Mouse (Mus musculus) heart, embryonic 13.5 days (tissue): ENCODE data around the gene Pigx. TPM values are rescaled to one million over a fixed set of nuclear protein-coding genes. Genes with fewer than 3 reads are reported as not detected.
A peak's percentile ranks its signal among the peaks of the same experiment; 100 is the strongest.

Experiments
- ATAC-seq: fragments of 200-750 bp; cut with Nextera tagmentation; 2 replicates; pipeline ENCODE4 v1.8.0; 2017; ENCODE audit warnings: moderate TSS enrichment; ENCODE audit not compliant: insufficient number of reproducible peaks, low FRiP score, low TSS enrichment; ENCODE audit errors: extremely low read depth
- H3K27ac ChIP-seq: fragments of 300-500 bp; sonication (generic); replicated peaks from 2 replicates; pipeline ENCODE4 v1.5.1; 2015; ENCODE audit warnings: moderate library complexity, mild to moderate bottlenecking, inconsistent platforms
- H3K27me3 ChIP-seq: fragments of 300-500 bp; sonication (generic); replicated peaks from 2 replicates; pipeline ENCODE4 v1.6.1; 2015; ENCODE audit warnings: mild to moderate bottlenecking, inconsistent platforms
- H3K36me3 ChIP-seq: fragments of 300-500 bp; sonication (generic); 2 replicates; pipeline ENCODE4 v1.6.1; 2015; ENCODE audit warnings: mild to moderate bottlenecking, inconsistent platforms
- H3K4me1 ChIP-seq: fragments of 300-500 bp; sonication (generic); 2 replicates; pipeline ENCODE4 v1.6.1; 2015; ENCODE audit warnings: inconsistent platforms
- H3K4me2 ChIP-seq: fragments of 300-500 bp; sonication (generic); 2 replicates; pipeline ENCODE4 v1.6.1; 2015; ENCODE audit warnings: inconsistent platforms, mild to moderate bottlenecking, moderate library complexity
- H3K4me3 ChIP-seq: fragments of 300-500 bp; sonication (generic); 2 replicates; pipeline ENCODE4 v1.5.1; 2015; ENCODE audit warnings: moderate library complexity, mild to moderate bottlenecking, inconsistent platforms
- H3K9ac ChIP-seq: fragments of 300-500 bp; sonication (generic); 2 replicates; pipeline ENCODE4 v1.6.1; 2015; ENCODE audit warnings: inconsistent platforms, mild to moderate bottlenecking, moderate library complexity
- H3K9me3 ChIP-seq: fragments of 300-500 bp; sonication (generic); 2 replicates; pipeline ENCODE4 v1.6.1; 2016; ENCODE audit warnings: inconsistent platforms
- WGBS: fragments of 180-500 bp; shearing (Covaris S2); methylation state at CpG from one replicate; pipeline ENCODE4 v1.1.7; 2015; ENCODE audit warnings: mixed read lengths; 5-methylcytosine and 5-hydroxymethylcytosine counted together
- polyA plus RNA-seq: library from polyadenylated mRNA; unstranded; fragments of >200 nt; fragmentation: Nextera tagmentation; extraction: Ambion mirVana; gene quantifications from 2 replicates; pipeline ENCODE4 v1.2.1, GENCODE M21; 2015

The Pigx gene
- polyA plus RNA-seq = 82.2 and 82.5 TPM in 2 replicates

- WGBS = under 1% methylated on average over 34 of the region's 34 CpGs
- Histone ChIP-seq H3K9me3 (no peaks in the 10 kb centered on the region), H3K4me1 (peaks cover 20% of the 10 kb centered on the region), H3K4me3 (peak within 1 kb of the TSS; percentile 79), H3K4me2 (peak within 1 kb of the TSS; percentile 81), H3K27me3 (no peaks in the 10 kb centered on the region), H3K27ac (peak within 1 kb of the TSS; percentile 86), H3K36me3 (peaks cover 40% of the 10 kb centered on the region), H3K9ac (peak within 1 kb of the TSS; percentile 90)
- peak; percentile 92 for ATAC-seq
These were observed at the start of gene Pigx, which contains the start of gene Cep19 for GRCm38 (mm10) chr16:32099638-32100150. TSS of gene Pigx (minus strand) at chr16:32099740. TSS of gene Cep19 (plus strand) at chr16:32099800.

- ATAC-seq = peak; percentile 31; the same call in 1 of the 2 replicates
- H3K9ac ChIP-seq = no peak overlapping the region
These were observed 48.2 kb upstream of the Pigx start for GRCm38 (mm10) chr16:32147589-32148207.

GRCm38 (mm10) chr16:32144592-32144991, 45.1 kb upstream of the Pigx start:
- 86% methylated on average over 17 of the region's 17 CpGs for WGBS
- Histone ChIP-seq H3K9ac (no peak overlapping the region), H3K4me2 (no peak overlapping the region), H3K27ac (no peak overlapping the region), H3K36me3 (peaks cover 25% of the 10 kb centered on the region), H3K4me1 (no peaks in the 10 kb centered on the region), H3K9me3 (no peaks in the 10 kb centered on the region), H3K27me3 (no peaks in the 10 kb centered on the region), H3K4me3 (no peak overlapping the region)
- ATAC-seq = no peak

More at GRCm38 (mm10) chr16:32147589-32148207, 48.2 kb upstream of the Pigx start:
- WGBS = 54% methylated on average over 11 of the region's 13 CpGs
- Histone ChIP-seq H3K4me1 (no peaks in the 10 kb centered on the region), H3K27ac (no peak overlapping the region), H3K4me3 (peak overlapping the region; percentile 5; the same call in 1 of the 2 replicates), H3K4me2 (peak overlapping the region; percentile 50), H3K36me3 (peaks cover 25% of the 10 kb centered on the region), H3K9me3 (no peaks in the 10 kb centered on the region), H3K27me3 (no peaks in the 10 kb centered on the region)

GRCm38 (mm10) chr16:32143766-32144165, 44.2 kb upstream of the Pigx start:
- Histone ChIP-seq H3K27ac (no peak overlapping the region), H3K4me3 (no peak overlapping the region), H3K4me2 (no peak overlapping the region), H3K36me3 (peaks cover 25% of the 10 kb centered on the region), H3K9ac (no peak overlapping the region), H3K4me1 (no peaks in the 10 kb centered on the region), H3K27me3 (no peaks in the 10 kb centered on the region; the same call in 1 of the 2 replicates), H3K9me3 (no peaks in the 10 kb centered on the region)
- ATAC-seq = no peak
- WGBS = 87% methylated on average over 15 of the region's 15 CpGs

- Histone ChIP-seq H3K27ac (no peak overlapping the region), H3K9ac (no peak overlapping the region), H3K4me2 (no peak overlapping the region), H3K27me3 (no peaks in the 10 kb centered on the region; the same call in 1 of the 2 replicates), H3K36me3 (peaks cover 13% of the 10 kb centered on the region), H3K9me3 (no peaks in the 10 kb centered on the region), H3K4me3 (no peak overlapping the region), H3K4me1 (no peaks in the 10 kb centered on the region)
- no peak for ATAC-seq
- WGBS = 89% methylated on average over 1 of the region's 1 CpGs
These were observed 39.4 kb upstream of the Pigx start for GRCm38 (mm10) chr16:32138954-32139353.

GRCm38 (mm10) chr16:32135842-32136357, 36.4 kb upstream of the Pigx start:
- Histone ChIP-seq H3K4me3 (no peak overlapping the region), H3K9ac (no peak overlapping the region), H3K4me1 (no peaks in the 10 kb centered on the region), H3K36me3 (no peaks in the 10 kb centered on the region), H3K9me3 (no peaks in the 10 kb centered on the region), H3K4me2 (no peak overlapping the region), H3K27me3 (no peaks in the 10 kb centered on the region; the same call in 1 of the 2 replicates), H3K27ac (no peak overlapping the region)
- ATAC-seq = no peak
- 69% methylated on average over 7 of the region's 7 CpGs for WGBS

- 75% methylated on average over 3 of the region's 3 CpGs for WGBS
- no peaks in the 10 kb centered on the region for H3K27me3 ChIP-seq
- H3K4me2 ChIP-seq = no peak overlapping the region
These were observed 33.6 kb upstream of the Pigx start for GRCm38 (mm10) chr16:32133148-32133547.

GRCm38 (mm10) chr16:32130190-32130826, 30.8 kb upstream of the Pigx start:
- Histone ChIP-seq H3K9ac (peak overlapping the region; percentile 8), H3K4me1 (peaks cover 10% of the 10 kb centered on the region), H3K4me3 (peak overlapping the region; percentile 44), H3K9me3 (no peaks in the 10 kb centered on the region), H3K27ac (peak overlapping the region; percentile 61), H3K4me2 (peak overlapping the region; percentile 66), H3K36me3 (no peaks in the 10 kb centered on the region), H3K27me3 (no peaks in the 10 kb centered on the region)
- 48% methylated on average over 16 of the region's 16 CpGs for WGBS
- no peak for ATAC-seq

More at GRCm38 (mm10) chr16:32133148-32133547, 33.6 kb upstream of the Pigx start:
- no peaks in the 10 kb centered on the region for H3K9me3 ChIP-seq
- peaks cover 10% of the 10 kb centered on the region for H3K4me1 ChIP-seq
- no peaks in the 10 kb centered on the region for H3K36me3 ChIP-seq
- H3K4me3 ChIP-seq = no peak overlapping the region
- H3K9ac ChIP-seq = no peak overlapping the region
- ATAC-seq = no peak
- H3K27ac ChIP-seq = no peak overlapping the region

- Histone ChIP-seq H3K4me1 (peaks cover 10% of the 10 kb centered on the region), H3K36me3 (no peaks in the 10 kb centered on the region), H3K9ac (peak overlapping the region; percentile 8), H3K27ac (peak overlapping the region; percentile 61), H3K27me3 (no peaks in the 10 kb centered on the region), H3K4me2 (peak overlapping the region; percentile 66), H3K9me3 (no peaks in the 10 kb centered on the region), H3K4me3 (peak overlapping the region; percentile 44)
- no peak for ATAC-seq
- 54% methylated on average over 20 of the region's 20 CpGs for WGBS
These were observed 30.1 kb upstream of the Pigx start for GRCm38 (mm10) chr16:32129449-32130189.

- Histone ChIP-seq H3K4me2 (no peak overlapping the region), H3K36me3 (no peaks in the 10 kb centered on the region), H3K9ac (no peak overlapping the region), H3K27me3 (no peaks in the 10 kb centered on the region), H3K4me1 (peaks cover 10% of the 10 kb centered on the region), H3K4me3 (no peak overlapping the region), H3K9me3 (no peaks in the 10 kb centered on the region), H3K27ac (peak overlapping the region; percentile 66)
- WGBS = 71% methylated on average over 4 of the region's 4 CpGs
- no peak for ATAC-seq
These were observed 27.5 kb upstream of the Pigx start for GRCm38 (mm10) chr16:32127046-32127445.

- Histone ChIP-seq H3K36me3 (no peaks in the 10 kb centered on the region), H3K9me3 (no peaks in the 10 kb centered on the region), H3K27ac (no peak overlapping the region), H3K4me3 (no peak overlapping the region), H3K9ac (no peak overlapping the region), H3K27me3 (no peaks in the 10 kb centered on the region), H3K4me1 (peaks cover 10% of the 10 kb centered on the region), H3K4me2 (no peak overlapping the region)
- 81% methylated on average over 3 of the region's 3 CpGs for WGBS
- no peak for ATAC-seq
These were observed 25.8 kb upstream of the Pigx start for GRCm38 (mm10) chr16:32125364-32125763.
